Mouse (Mus musculus) limb, embryonic 10.5 days (tissue): ENCODE measurements around the gene Gata3. TPM values are rescaled to one million over a fixed set of nuclear protein-coding genes. Genes with fewer than 3 reads are reported as not detected.

ENCODE experiments used
- DNase-seq: peaks from one replicate; pipeline ENCODE4 v3.0.0-alpha.2; 2017; ENCODE audit warnings: low spot score
- H3K27ac ChIP-seq: fragments of 300-500 bp; sonication (generic); 2 replicates; pipeline ENCODE4 v1.5.1; 2016; ENCODE audit warnings: mild to moderate bottlenecking
- H3K27me3 ChIP-seq: fragments of 300-500 bp; sonication (generic); 2 replicates; pipeline ENCODE4 v1.6.1; 2016; ENCODE audit warnings: low read depth, mild to moderate bottlenecking; ENCODE audit not compliant: poor library complexity, severe bottlenecking
- H3K36me3 ChIP-seq: fragments of 300-500 bp; sonication (generic); 2 replicates; pipeline ENCODE4 v1.6.1; 2016; ENCODE audit warnings: mild to moderate bottlenecking, moderate library complexity
- H3K4me1 ChIP-seq: fragments of 300-500 bp; sonication (generic); 2 replicates; pipeline ENCODE4 v1.6.1; 2016
- H3K4me3 ChIP-seq: fragments of 300-500 bp; sonication (generic); 2 replicates; pipeline ENCODE4 v1.5.1; 2016; ENCODE audit warnings: mild to moderate bottlenecking, moderate library complexity
- H3K9me3 ChIP-seq: fragments of 300-500 bp; sonication (generic); replicated peaks from 2 replicates; pipeline ENCODE4 v1.6.1; 2016; ENCODE audit warnings: mild to moderate bottlenecking
- WGBS: fragments of 180-500 bp; shearing (Covaris S2); methylation state at CpG from one replicate; pipeline ENCODE4 v1.1.7; 2016; 5-methylcytosine and 5-hydroxymethylcytosine counted together
- polyA plus RNA-seq: library from polyadenylated mRNA; unstranded; fragments of >200 nt; fragmentation: Nextera tagmentation; extraction: Ambion mirVana; gene quantifications from 2 replicates; pipeline ENCODE4 v1.2.1, GENCODE M21; 2016

Gata3 gene
- polyA plus RNA-seq: 6.3 and 6.5 TPM in 2 replicates

- Histone ChIP-seq H3K27ac (no peak within 1 kb of the TSS), H3K36me3 (no peaks in the 10 kb centered on the region), H3K4me1 (peaks cover 17% of the 10 kb centered on the region), H3K27me3 (peaks cover 97% of the 10 kb centered on the region), H3K9me3 (no peaks in the 10 kb centered on the region), H3K4me3 (peak within 1 kb of the TSS; percentile 21)
- DNase-seq: peak; percentile 54
- WGBS: under 1% methylated on average over 23 of the region's 23 CpGs
Observed at GRCm38 (mm10) chr2:9889651-9890183, at the start of gene Gata3. Gata3 (minus strand) TSS chr2:9890034.

- peaks cover 7% of the 10 kb centered on the region for H3K4me1 ChIP-seq
Observed at GRCm38 (mm10) chr2:9939250-9939649, 49.4 kb upstream of the Gata3 start.

GRCm38 (mm10) chr2:9935965-9936364, 46.1 kb upstream of the Gata3 start:
- Histone ChIP-seq H3K27me3 (no peaks in the 10 kb centered on the region), H3K27ac (no peak overlapping the region), H3K9me3 (no peaks in the 10 kb centered on the region), H3K4me1 (peaks cover 7% of the 10 kb centered on the region), H3K36me3 (no peaks in the 10 kb centered on the region), H3K4me3 (no peak overlapping the region)
- DNase-seq: no peak
- 25% methylated on average over 1 of the region's 1 CpGs for WGBS

More at GRCm38 (mm10) chr2:9939250-9939649, 49.4 kb upstream of the Gata3 start:
- 0 out of 2 replicates have a peak overlapping the region, but pooled peaks have one; percentile 12 for H3K27ac ChIP-seq
- no peaks in the 10 kb centered on the region for H3K27me3 ChIP-seq
- 77% methylated on average over 4 of the region's 4 CpGs for WGBS
- no peaks in the 10 kb centered on the region for H3K36me3 ChIP-seq
- no peaks in the 10 kb centered on the region for H3K9me3 ChIP-seq
- H3K4me3 ChIP-seq: no peak overlapping the region
- no peak for DNase-seq

GRCm38 (mm10) chr2:9926905-9927283, 37.1 kb upstream of the Gata3 start:
- Histone ChIP-seq H3K27ac (no peak overlapping the region), H3K27me3 (no peaks in the 10 kb centered on the region), H3K4me3 (no peak overlapping the region), H3K4me1 (peaks cover 3% of the 10 kb centered on the region), H3K36me3 (peaks cover 12% of the 10 kb centered on the region; the same call in 1 of the 2 replicates), H3K9me3 (no peaks in the 10 kb centered on the region)
- WGBS: 89% methylated on average over 4 of the region's 4 CpGs
- no peak for DNase-seq

DNA sequence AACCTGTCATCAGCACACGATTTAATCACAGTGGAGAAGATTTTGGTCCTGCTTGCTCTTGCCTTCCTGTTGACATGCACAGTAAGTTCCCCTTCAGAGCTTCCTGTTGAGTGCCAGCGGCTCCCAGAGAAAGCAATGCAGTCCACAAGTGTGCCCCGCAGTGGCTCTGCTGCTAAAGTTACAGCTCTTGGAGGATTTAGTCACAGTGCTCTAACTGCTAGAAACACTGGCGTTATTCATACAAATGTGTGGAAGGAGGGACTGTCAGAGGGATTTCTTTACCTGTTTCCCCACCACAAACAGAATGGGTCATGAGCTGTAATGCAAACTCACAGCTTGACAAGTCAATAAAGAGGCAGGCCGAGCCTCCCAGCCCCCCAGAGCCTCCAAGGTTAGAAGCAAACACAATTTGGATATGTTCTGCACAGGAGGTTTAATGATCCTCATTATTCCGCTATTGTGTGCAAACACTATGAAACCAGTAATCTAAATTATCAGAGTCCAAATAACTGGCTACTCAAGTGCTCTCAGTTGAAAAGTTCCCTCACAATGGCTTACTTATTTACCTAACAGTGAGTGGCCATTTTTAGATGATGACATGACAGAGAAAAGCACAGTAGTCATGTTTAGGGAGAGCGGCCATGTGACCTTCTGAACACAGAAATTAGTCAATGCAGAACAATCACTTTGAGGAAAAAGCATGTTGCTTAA, 36.5 kb upstream of the Gata3 start:
- no peaks in the 10 kb centered on the region for H3K9me3 ChIP-seq
- no peaks in the 10 kb centered on the region for H3K27me3 ChIP-seq
- no peak for DNase-seq
- H3K36me3 ChIP-seq: peaks cover 12% of the 10 kb centered on the region; the same call in 1 of the 2 replicates
- H3K4me3 ChIP-seq: no peak overlapping the region
- 67% methylated on average over 7 of the region's 7 CpGs for WGBS
- H3K27ac ChIP-seq: no peak overlapping the region
- H3K4me1 ChIP-seq: peaks cover 3% of the 10 kb centered on the region

DNA sequence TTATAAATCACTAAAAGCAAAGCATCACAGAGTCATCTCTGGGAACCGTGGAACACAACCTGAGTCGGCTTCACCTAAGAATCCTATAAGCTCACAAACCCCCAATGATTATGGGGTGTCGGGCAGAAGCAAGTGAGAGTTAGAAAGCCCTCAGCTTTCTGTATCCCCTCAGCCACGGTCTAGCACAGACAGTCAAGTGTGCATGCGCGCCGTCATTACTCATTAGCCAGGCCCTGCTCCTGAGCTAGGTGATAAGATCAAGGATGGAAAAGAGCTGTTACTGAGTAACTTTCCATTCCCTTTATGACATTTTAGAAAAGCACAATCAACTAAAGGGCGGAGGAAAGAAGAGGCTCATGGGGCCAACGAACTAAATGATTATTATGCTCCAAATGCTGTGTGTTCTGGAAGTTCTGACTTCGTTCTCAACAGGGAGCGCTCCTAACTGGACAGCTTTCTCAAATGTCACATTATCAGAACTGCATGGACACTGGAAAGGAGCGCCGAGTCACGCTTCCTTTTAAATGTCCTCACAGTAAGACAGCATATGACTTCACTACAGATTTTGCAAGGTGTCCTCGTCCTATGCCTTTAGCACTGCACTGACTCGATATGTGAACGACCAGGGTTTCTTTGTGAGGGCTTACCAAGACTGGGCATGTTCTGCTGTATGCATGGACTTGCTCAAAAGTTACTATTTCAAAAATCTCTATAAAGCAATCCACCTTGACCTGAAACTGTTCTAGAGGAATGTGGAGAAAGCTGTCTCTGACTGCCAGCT, 29.0 kb upstream of the Gata3 start:
- DNase-seq: no peak
- Histone ChIP-seq H3K36me3 (peaks cover 33% of the 10 kb centered on the region), H3K4me1 (no peaks in the 10 kb centered on the region), H3K9me3 (no peaks in the 10 kb centered on the region), H3K27ac (no peak overlapping the region), H3K27me3 (no peaks in the 10 kb centered on the region), H3K4me3 (no peak overlapping the region)
- WGBS: 92% methylated on average over 17 of the region's 17 CpGs

GRCm38 (mm10) chr2:9917602-9918001, 27.8 kb upstream of the Gata3 start:
- 89% methylated on average over 9 of the region's 9 CpGs for WGBS
- no peaks in the 10 kb centered on the region for H3K27me3 ChIP-seq
- DNase-seq: no peak
- H3K9me3 ChIP-seq: no peaks in the 10 kb centered on the region
- peaks cover 27% of the 10 kb centered on the region for H3K36me3 ChIP-seq
- no peak overlapping the region for H3K4me3 ChIP-seq
- H3K27ac ChIP-seq: no peak overlapping the region
- no peaks in the 10 kb centered on the region for H3K4me1 ChIP-seq

- DNase-seq: peak; percentile 38
- H3K27me3 ChIP-seq: peaks cover 9% of the 10 kb centered on the region; the same call in 1 of the 2 replicates
- H3K4me3 ChIP-seq: peak overlapping the region; percentile 42
- WGBS: 3% methylated on average over 11 of the region's 11 CpGs
- H3K4me1 ChIP-seq: peaks cover 6% of the 10 kb centered on the region
- H3K36me3 ChIP-seq: no peaks in the 10 kb centered on the region
- no peaks in the 10 kb centered on the region for H3K9me3 ChIP-seq
- H3K27ac ChIP-seq: no peak overlapping the region
Observed at GRCm38 (mm10) chr2:9905995-9906394, 16.2 kb upstream of the Gata3 start.

- peaks cover 6% of the 10 kb centered on the region for H3K4me1 ChIP-seq
- no peak overlapping the region for H3K4me3 ChIP-seq
- 63% methylated on average over 14 of the region's 14 CpGs for WGBS
- peaks cover 20% of the 10 kb centered on the region for H3K27me3 ChIP-seq
- H3K36me3 ChIP-seq: no peaks in the 10 kb centered on the region
- DNase-seq: no peak
- H3K27ac ChIP-seq: no peak overlapping the region
- no peaks in the 10 kb centered on the region for H3K9me3 ChIP-seq
Observed at GRCm38 (mm10) chr2:9903854-9904560, 14.2 kb upstream of the Gata3 start.

- Histone ChIP-seq H3K27me3 (peaks cover 79% of the 10 kb centered on the region), H3K4me3 (no peak overlapping the region), H3K27ac (no peak overlapping the region), H3K9me3 (no peaks in the 10 kb centered on the region), H3K4me1 (peaks cover 13% of the 10 kb centered on the region; the same call in 1 of the 2 replicates), H3K36me3 (no peaks in the 10 kb centered on the region)
- DNase-seq: no peak
- 6% methylated on average over 8 of the region's 8 CpGs for WGBS
Observed at GRCm38 (mm10) chr2:9897846-9898245, 8.0 kb upstream of the Gata3 start.

DNA sequence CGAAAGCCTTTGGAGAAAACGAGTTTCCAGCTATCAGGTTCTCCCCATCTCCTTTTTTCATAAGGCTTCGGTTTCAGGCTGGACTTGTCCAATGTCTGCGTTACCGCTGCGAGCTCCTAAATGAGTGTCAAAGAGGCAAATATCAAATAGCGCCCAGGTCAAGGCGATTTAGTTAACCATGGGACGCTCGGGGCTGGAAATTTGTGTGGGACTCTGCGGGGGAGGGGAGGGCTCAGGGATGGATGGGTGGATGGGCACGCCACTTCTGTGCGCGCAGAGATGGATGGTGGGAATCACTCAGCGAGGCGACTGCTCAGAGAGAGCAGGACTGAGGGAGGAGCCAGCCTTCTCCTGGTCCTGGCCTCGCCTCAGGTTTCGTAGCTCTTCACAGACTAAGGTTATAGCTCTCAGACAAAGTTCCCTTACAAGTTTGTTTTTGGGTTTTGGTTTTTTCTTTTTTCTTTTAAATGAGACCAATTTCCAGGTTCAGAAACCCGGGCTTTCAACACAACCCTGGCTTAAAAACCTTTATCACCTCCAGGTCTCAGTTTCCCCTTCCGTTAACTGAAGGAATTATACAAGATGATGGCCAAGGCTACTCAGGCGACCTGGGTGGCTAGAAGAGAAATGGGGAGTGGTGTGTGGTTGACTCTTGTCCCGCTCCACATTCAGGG, 6.4 kb upstream of the Gata3 start:
- H3K4me1 ChIP-seq: peaks cover 13% of the 10 kb centered on the region; the same call in 1 of the 2 replicates
- no peaks in the 10 kb centered on the region for H3K9me3 ChIP-seq
- WGBS: 1% methylated on average over 22 of the region's 22 CpGs
- peaks cover 88% of the 10 kb centered on the region for H3K27me3 ChIP-seq
- H3K36me3 ChIP-seq: no peaks in the 10 kb centered on the region
- H3K4me3 ChIP-seq: peak overlapping the region; percentile 27
- DNase-seq: peak; percentile 55
- H3K27ac ChIP-seq: no peak overlapping the region
